Mouse (Mus musculus): ENCODE measurements around the gene Lcp1. TPM values are rescaled to one million over a fixed set of nuclear protein-coding genes. Genes with fewer than 3 reads are reported as not detected.

Lcp1 gene
- 10.2 and 13.5 TPM in 2 replicates for polyA plus RNA-seq (2012; rRNA removed)
- polyA plus RNA-seq (2014; fragmentation: Nextera tagmentation; extraction: Ambion mirVana): 34.2 and 38.4 TPM in 2 replicates

GRCm38 (mm10) chr14:75130501-75131318 lies at the start of gene Lcp1, which contains the start of gene Lrrc63:
TSS of gene Lcp1 (plus strand) at chr14:75131101.
TSS of gene Lrrc63 (minus strand) at chr14:75130881.
- Histone ChIP-seq H3K36me3 (ENCODE audit: control insufficient read depth, insufficient read depth, low read length) (no peaks in the 10 kb centered on the region), H3K27me3 (ENCODE audit: control insufficient read depth, insufficient read depth, low read length) (no peaks in the 10 kb centered on the region), H3K9ac (ENCODE audit: low read depth, low read length, severe bottlenecking) (peak within 1 kb of the TSS; percentile 66), H3K4me3 (replicated peaks; ENCODE audit: low read length) (peak within 1 kb of the TSS; percentile 58), H3K4me2 (replicated peaks; ENCODE audit: low read depth, low read length, severe bottlenecking) (peak within 1 kb of the TSS; percentile 90), H3K9me3 (ENCODE audit: control insufficient read depth, low read length) (no peaks in the 10 kb centered on the region), H3K27ac (replicated peaks; ENCODE audit: low read depth, low read length) (peak within 1 kb of the TSS; percentile 38; the same call in 1 of the 2 replicates), H3K4me1 (ENCODE audit: control insufficient read depth, insufficient read depth, low read length) (no peaks in the 10 kb centered on the region)
- no peak for TF ChIP-seq POLR2A (IDR thresholded peaks at IDR 0.05; ENCODE audit: borderline replicate concordance, extremely low read depth, insufficient read depth, insufficient read length)
- DNase-seq (ENCODE audit: low spot score): peak; percentile 87
- ATAC-seq (ENCODE audit: low FRiP score, low read depth): peak; percentile 94
- under 1% methylated on average over 38 of the region's 42 CpGs for WGBS

- H3K4me3 ChIP-seq (replicated peaks; ENCODE audit: low read length): no peak overlapping the region
- WGBS: 88% methylated on average over 5 of the region's 5 CpGs
- no peak for TF ChIP-seq POLR2A (IDR thresholded peaks at IDR 0.05; ENCODE audit: borderline replicate concordance, extremely low read depth, insufficient read depth, insufficient read length)
- no peaks in the 10 kb centered on the region for H3K27me3 ChIP-seq (ENCODE audit: control insufficient read depth, insufficient read depth, low read length)
- H3K27ac ChIP-seq (replicated peaks; ENCODE audit: low read depth, low read length): no peak overlapping the region
- H3K36me3 ChIP-seq (ENCODE audit: control insufficient read depth, insufficient read depth, low read length): no peaks in the 10 kb centered on the region
- no peak overlapping the region for H3K4me2 ChIP-seq (replicated peaks; ENCODE audit: low read depth, low read length, severe bottlenecking)
- no peak for ATAC-seq (ENCODE audit: low FRiP score, low read depth)
- no peak overlapping the region for H3K9ac ChIP-seq (ENCODE audit: low read depth, low read length, severe bottlenecking)
- DNase-seq (ENCODE audit: low spot score): no peak
- H3K4me1 ChIP-seq (ENCODE audit: control insufficient read depth, insufficient read depth, low read length): no peaks in the 10 kb centered on the region
- no peaks in the 10 kb centered on the region for H3K9me3 ChIP-seq (ENCODE audit: control insufficient read depth, low read length)
These were observed 27.9 kb upstream of the Lcp1 start for GRCm38 (mm10) chr14:75102956-75103355.

GRCm38 (mm10) chr14:75121658-75122057 lies 9.2 kb upstream of the Lcp1 start:
- no peak for DNase-seq (ENCODE audit: low spot score)
- Histone ChIP-seq H3K4me3 (replicated peaks; ENCODE audit: low read length) (no peak overlapping the region), H3K9me3 (ENCODE audit: control insufficient read depth, low read length) (no peaks in the 10 kb centered on the region), H3K4me1 (ENCODE audit: control insufficient read depth, insufficient read depth, low read length) (no peaks in the 10 kb centered on the region), H3K36me3 (ENCODE audit: control insufficient read depth, insufficient read depth, low read length) (no peaks in the 10 kb centered on the region), H3K27me3 (ENCODE audit: control insufficient read depth, insufficient read depth, low read length) (no peaks in the 10 kb centered on the region), H3K9ac (ENCODE audit: low read depth, low read length, severe bottlenecking) (no peak overlapping the region), H3K27ac (replicated peaks; ENCODE audit: low read depth, low read length) (no peak overlapping the region), H3K4me2 (replicated peaks; ENCODE audit: low read depth, low read length, severe bottlenecking) (no peak overlapping the region)
- no peak for TF ChIP-seq POLR2A (IDR thresholded peaks at IDR 0.05; ENCODE audit: borderline replicate concordance, extremely low read depth, insufficient read depth, insufficient read length)
- ATAC-seq (ENCODE audit: low FRiP score, low read depth): no peak
- WGBS: 78% methylated on average over 8 of the region's 8 CpGs

- Histone ChIP-seq H3K27ac (replicated peaks; ENCODE audit: low read depth, low read length) (no peak overlapping the region), H3K9ac (ENCODE audit: low read depth, low read length, severe bottlenecking) (no peak overlapping the region), H3K4me1 (ENCODE audit: control insufficient read depth, insufficient read depth, low read length) (no peaks in the 10 kb centered on the region), H3K36me3 (ENCODE audit: control insufficient read depth, insufficient read depth, low read length) (no peaks in the 10 kb centered on the region), H3K27me3 (ENCODE audit: control insufficient read depth, insufficient read depth, low read length) (no peaks in the 10 kb centered on the region), H3K4me3 (replicated peaks; ENCODE audit: low read length) (peak overlapping the region; percentile 58), H3K4me2 (replicated peaks; ENCODE audit: low read depth, low read length, severe bottlenecking) (peak overlapping the region; percentile 90), H3K9me3 (ENCODE audit: control insufficient read depth, low read length) (no peaks in the 10 kb centered on the region)
- WGBS: 4% methylated on average over 12 of the region's 12 CpGs
- DNase-seq (ENCODE audit: low spot score) (no peak), ATAC-seq (ENCODE audit: low FRiP score, low read depth) (no peak)
- TF ChIP-seq POLR2A (IDR thresholded peaks at IDR 0.05; ENCODE audit: borderline replicate concordance, extremely low read depth, insufficient read depth, insufficient read length): no peak
These were observed 529 bp downstream of the Lcp1 start for GRCm38 (mm10) chr14:75131324-75131935.

GRCm38 (mm10) chr14:75136119-75136966 lies 5.4 kb downstream of the Lcp1 start:
- Histone ChIP-seq H3K27ac (replicated peaks; ENCODE audit: low read depth, low read length) (no peak overlapping the region), H3K27me3 (ENCODE audit: control insufficient read depth, insufficient read depth, low read length) (no peaks in the 10 kb centered on the region), H3K4me2 (replicated peaks; ENCODE audit: low read depth, low read length, severe bottlenecking) (no peak overlapping the region), H3K36me3 (ENCODE audit: control insufficient read depth, insufficient read depth, low read length) (no peaks in the 10 kb centered on the region), H3K9ac (ENCODE audit: low read depth, low read length, severe bottlenecking) (no peak overlapping the region), H3K4me3 (replicated peaks; ENCODE audit: low read length) (no peak overlapping the region), H3K4me1 (ENCODE audit: control insufficient read depth, insufficient read depth, low read length) (no peaks in the 10 kb centered on the region), H3K9me3 (ENCODE audit: control insufficient read depth, low read length) (no peaks in the 10 kb centered on the region)
- 78% methylated on average over 25 of the region's 25 CpGs for WGBS
- no peak for DNase-seq (ENCODE audit: low spot score)
- no peak for TF ChIP-seq POLR2A (IDR thresholded peaks at IDR 0.05; ENCODE audit: borderline replicate concordance, extremely low read depth, insufficient read depth, insufficient read length)
- ATAC-seq (ENCODE audit: low FRiP score, low read depth): no peak
